Mouse (Mus musculus): ENCODE measurements around the gene Ap5z1. TPM values are rescaled to one million over a fixed set of nuclear protein-coding genes. Genes with fewer than 3 reads are reported as not detected.

The Ap5z1 gene
- total RNA-seq, 2 experiments from 2014 or later, result 2.5 to 4.0 TPM

GRCm38 (mm10) chr5:142439911-142440432 is 23.8 kb upstream of the Ap5z1 start:
- no peak for DNase-seq

DNA sequence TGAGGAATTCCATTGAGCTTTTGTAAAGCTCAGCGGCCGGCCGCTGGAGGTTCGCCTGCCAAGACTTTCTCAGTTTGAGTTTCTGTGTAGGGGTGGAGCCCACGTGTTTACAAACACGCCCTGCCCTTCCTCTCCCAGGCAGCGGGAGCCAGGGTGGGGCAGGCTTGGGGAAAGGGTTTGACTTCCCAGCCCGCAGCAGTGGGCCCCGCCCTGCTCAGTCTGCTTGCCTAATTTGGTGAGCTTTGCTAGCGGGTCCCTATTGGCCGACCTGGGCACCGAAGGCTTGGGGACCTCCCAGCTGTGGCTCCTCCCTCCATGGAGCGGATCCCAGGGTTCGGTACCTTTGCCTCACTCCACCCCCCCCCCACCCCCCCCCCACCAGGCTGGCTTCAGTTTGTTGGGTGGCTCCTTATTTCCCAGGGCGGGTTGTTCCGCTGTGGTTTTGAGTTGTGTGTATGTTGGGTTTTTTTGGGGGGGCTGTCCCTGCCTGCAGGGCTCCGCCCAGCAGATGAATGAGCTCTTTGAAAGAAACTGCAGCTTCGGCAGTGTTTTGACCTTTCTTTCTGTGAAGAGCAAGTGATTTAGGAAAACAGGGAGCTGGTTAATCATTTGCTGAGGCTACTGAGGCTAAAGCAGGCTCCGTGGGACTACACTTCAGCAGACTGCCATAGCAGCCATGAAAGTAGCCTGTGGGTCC is 23.1 kb upstream of the Ap5z1 start:
- peak; percentile 98 for DNase-seq

DNA sequence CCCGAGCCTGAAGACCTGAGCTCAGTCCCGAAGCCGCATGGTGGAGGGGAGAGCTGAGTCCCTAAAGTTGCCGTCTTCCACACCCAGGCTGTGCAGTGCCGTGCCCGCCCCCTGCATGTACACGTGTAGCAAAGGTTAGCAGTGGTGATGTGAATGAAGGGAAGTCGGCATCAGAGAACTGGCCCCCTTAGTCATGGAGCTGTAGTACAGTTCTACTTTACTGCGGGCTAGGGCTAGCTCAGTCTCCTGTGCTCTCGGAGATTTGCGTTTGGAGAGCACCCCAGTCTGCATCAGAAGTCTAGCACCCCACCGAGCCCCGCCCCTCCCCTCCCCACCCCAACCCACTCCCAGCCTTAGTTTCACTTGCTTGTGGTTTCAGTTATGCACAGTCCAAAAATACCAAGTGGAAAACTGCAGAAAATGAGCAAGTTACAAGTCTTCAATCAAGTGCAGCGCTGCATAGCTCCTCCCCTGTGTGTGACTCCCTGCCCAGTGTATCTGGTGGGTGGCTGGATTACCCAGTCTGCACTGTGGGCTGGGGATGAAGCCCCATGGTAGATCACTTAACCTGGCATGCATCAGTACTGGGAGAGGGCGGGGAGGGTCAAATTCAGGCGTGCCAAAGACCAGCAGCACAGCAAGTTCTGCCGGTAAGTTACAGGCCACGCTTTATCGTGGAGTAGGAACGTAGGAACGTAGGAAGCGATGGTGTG is 22.3 kb upstream of the Ap5z1 start:
- peak; percentile 27 for DNase-seq

DNA sequence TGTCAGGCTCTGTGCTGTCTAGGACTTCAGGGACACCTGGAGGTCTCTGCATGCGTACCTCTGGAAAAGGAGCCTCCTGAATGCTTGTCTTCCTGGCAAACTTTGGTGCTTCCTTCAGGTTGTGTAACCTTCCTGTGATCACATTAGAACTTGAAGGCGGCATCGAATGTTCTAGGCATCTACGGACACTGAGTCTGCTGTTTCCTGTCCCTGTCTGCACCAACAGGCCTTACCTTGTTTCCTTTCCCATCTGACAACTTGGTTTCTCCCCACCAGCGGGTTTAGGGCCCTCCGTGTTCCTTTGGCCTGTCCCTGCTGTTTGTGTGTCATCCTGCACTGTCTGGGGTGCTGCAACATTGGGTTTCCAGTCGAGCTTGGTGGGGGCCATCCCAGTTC is 21.7 kb upstream of the Ap5z1 start:
- no peak for DNase-seq

- DNase-seq, result no peak
Measured at GRCm38 (mm10) chr5:142443514-142443913, 20.2 kb upstream of the Ap5z1 start.

- no peak for DNase-seq
Measured at GRCm38 (mm10) chr5:142443994-142444393, 19.8 kb upstream of the Ap5z1 start.

- peak; percentile 71 for DNase-seq
Measured at GRCm38 (mm10) chr5:142444791-142445531, 18.8 kb upstream of the Ap5z1 start.

DNA sequence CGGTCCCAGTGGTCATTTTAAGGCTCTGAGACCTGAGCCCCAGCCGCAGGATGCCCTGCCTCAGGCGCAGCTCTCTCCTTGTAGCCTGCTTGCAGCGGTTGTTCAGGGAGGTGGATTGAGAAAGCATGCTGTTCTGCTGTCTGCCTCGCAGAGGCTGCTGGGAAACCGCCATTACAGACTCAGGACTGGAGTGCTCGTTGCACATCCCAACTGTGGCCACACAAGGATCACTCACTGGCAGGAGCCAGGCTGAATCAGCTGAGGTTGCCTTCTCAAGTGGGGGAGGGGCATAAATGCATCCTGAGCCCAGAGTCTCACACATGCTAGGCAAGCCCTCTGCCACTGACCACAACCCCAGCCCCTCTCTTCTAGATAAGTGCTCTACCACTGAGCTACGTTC is 18.0 kb upstream of the Ap5z1 start:
- no peak for DNase-seq

GRCm38 (mm10) chr5:142448076-142448475 is 15.7 kb upstream of the Ap5z1 start:
- DNase-seq, result peak; percentile 78

DNA sequence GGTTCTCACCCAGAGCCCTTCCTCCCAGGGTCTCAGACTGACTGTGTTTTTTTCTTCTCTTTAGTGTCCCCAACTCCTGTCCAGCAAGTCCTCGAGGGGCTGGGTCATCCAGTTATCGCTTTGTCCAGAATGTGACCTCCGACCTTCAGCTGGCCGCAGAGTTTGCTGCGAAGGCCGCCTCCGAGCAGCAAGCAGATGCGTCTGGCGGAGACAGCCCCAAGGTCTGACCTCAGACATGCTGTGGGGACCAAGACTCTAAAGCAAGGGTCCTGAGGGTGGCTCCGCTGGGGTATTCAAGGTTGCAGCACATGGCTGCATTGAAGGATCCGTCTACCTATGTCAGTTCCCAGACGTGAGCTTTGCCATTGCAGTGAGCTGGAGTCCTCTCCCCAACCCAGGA is 15.1 kb upstream of the Ap5z1 start:
- no peak for DNase-seq

- DNase-seq, result no peak
Measured at GRCm38 (mm10) chr5:142450846-142451245, 12.9 kb upstream of the Ap5z1 start.

DNA sequence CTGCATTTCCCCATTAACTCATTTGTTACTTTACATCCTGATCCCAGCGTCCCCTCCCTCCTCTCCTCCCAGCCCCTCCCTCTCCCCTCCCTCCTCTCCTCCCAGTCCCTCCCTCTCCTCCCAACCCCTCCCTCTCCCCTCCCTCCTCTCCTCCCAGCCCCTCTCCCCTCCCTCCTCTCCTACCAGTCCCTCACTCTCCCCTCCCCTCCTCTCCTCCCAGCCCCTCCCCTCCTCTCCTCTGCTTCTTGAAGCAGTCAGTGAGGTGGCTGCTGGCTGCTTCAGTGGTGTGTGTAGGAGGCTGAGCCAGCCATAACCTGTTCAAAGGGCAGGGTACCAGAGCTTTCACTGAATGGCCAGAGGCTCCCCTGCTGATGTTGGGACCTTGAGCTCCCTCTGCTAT is 12.0 kb upstream of the Ap5z1 start:
- no peak for DNase-seq

GRCm38 (mm10) chr5:142453742-142454141 is 10.0 kb upstream of the Ap5z1 start:
- no peak for DNase-seq

GRCm38 (mm10) chr5:142456318-142456717 is 7.4 kb upstream of the Ap5z1 start:
- DNase-seq, result no peak

DNA sequence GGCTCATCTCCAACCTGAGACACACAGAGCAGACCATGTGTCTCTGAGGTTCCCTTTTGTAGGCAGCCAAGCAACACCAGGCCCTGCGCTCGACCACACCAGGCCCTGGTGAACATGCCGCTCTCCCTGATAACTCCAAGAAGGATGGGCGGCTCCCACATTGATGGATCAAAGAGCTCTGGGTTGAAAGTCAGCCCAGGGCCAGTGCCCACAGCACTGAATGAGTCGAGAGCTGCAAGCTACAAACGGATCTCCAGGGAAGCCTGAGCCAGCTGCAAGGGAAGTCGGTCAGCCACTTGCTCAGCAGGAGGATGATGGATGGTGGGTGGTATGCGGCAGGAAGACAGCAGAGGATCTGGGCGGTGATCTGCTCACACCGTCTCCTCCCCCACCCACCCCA is 6.4 kb upstream of the Ap5z1 start:
- DNase-seq, result no peak

- DNase-seq, result no peak
Measured at GRCm38 (mm10) chr5:142458791-142459557, 4.8 kb upstream of the Ap5z1 start.

GRCm38 (mm10) chr5:142459834-142460233 is 3.9 kb upstream of the Ap5z1 start:
- DNase-seq, result no peak

DNA sequence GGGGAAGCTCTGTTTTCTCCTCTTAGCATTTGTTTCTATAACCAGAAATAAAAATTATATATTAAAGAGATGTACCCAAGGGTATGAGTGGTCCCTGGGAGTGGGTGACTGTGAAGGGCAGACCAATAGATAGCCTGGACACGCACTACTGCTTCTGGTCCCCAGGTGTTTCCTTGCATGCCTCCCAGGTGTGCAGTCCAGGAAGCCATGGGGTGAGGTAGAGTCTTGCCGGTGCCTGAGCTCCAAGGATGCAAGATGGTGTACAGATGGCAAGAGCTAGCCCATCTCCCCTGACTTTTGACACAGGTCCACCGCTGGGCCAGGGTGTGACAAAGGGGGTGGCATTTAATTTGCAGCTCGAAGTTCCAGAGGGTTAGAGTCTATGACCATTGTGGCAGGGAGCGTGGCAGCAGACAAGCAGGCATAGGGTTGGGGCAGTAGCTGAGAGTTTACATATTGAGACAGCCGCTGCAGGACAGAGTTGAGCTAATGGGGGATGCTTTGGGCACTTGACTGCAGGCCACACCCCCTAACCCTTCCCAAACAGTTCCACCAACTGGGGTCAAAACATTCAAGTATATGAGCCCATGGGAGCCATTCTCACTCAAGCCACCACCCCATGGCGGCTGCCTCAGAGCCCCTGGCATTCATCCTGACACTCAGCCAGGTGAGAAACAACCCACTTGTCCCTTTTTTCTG is 1.7 kb upstream of the Ap5z1 start:
- no peak for DNase-seq

GRCm38 (mm10) chr5:142462641-142462948 is 1.1 kb upstream of the Ap5z1 start:
- DNase-seq, result no peak

- DNase-seq, result no peak
Measured at GRCm38 (mm10) chr5:142463011-142463410, 733 bp upstream of the Ap5z1 start.

DNA sequence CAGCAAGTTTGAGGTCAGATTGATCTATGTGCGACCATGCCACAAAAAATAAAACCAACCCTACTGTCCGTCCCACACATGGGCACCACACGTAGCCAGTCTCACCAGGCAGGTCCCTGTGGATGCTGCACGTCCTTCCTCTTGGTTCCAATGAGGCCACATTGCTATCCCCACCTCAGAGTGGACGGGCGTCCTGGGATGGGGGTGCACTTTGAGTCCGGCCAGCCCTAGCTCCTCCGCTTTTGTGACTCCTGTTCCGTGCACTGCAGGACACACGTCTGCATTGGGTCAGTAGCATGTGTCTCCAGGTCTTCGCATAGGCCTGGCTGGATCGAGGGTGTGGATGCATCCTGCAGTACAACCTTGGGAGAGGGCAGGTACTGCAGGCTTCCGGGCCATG is 4.6 kb downstream of the Ap5z1 start:
- DNase-seq, result no peak

- no peak for DNase-seq
Measured at GRCm38 (mm10) chr5:142469796-142470195, 6.1 kb downstream of the Ap5z1 start.

Measured in gastrocnemius, postnatal 25 days (tissue).